Mouse (Mus musculus): ENCODE data around the gene Abcc9.

The Abcc9 gene

DNA sequence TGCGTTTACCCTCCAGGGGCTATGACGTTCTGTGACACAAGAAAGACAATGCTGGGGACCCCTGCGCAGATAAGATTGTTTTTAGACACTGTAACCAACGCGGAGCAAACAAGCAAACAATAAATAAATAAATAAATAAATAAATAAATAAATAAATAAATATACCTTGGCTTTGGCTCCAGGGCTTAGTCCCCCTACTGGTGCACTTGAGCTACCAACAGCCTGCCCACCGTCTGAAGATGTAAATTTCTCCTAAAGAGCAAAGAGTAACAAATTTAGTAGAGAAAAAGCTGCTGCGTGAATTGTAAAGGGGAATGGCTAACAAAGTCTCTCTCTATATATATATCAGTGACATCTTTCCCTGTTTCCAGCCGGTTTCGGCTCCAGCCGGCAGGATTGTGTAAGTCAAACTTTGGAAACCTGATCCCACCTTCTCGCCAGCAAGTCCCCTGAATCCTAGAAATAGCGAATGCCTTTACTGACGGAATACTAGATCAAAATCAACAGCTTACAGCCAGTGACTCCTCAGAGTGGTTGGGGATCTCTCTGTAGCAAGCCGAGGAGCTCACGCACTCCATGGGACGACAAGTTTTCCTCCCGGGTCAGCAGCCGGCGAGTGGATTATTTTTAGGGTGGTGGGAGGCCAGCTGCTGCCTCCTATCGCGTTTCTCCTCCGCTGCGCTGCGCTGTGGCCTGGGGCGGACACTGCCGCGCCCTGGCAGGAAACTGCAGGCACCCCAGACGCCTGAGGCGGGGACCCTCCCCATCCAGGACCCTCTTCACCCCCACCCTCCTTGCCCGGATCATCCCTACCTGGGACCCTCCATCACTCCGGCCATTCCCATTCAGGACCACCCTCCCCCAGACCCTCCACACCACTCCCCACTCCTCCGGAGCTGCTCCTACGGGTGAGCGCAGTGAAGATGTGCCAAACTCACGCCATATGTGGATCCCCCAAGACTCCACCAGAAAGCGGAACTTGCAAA, at the start of gene Abcc9:
Gene Abcc9 (minus strand): TSS at position 664 of the 986 bp plus-strand sequence.
- DNase-seq (ENCODE audit: low read depth, low spot score): no peak

DNA sequence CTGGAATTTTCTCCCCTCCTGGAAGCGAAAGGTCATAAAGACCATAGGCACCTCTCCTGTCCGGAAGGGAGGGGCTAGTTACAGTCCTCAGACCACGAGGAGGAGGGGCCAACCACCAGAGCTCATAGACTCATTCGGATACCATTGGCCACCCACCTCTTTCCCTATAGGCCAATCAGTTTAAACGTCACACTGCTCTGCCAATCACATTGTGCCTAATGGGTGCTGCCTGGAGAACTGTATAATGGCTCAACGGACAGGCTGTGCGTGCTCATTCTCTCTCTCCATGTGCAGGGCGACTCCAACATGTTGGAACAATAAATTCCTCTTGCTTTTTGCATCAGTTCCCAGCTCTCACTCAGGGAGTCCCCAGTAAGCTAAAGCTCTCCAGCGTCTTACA, 49.2 kb upstream of the Abcc9 start:
- DNase-seq (ENCODE audit: low read depth, low spot score): no peak

DNA sequence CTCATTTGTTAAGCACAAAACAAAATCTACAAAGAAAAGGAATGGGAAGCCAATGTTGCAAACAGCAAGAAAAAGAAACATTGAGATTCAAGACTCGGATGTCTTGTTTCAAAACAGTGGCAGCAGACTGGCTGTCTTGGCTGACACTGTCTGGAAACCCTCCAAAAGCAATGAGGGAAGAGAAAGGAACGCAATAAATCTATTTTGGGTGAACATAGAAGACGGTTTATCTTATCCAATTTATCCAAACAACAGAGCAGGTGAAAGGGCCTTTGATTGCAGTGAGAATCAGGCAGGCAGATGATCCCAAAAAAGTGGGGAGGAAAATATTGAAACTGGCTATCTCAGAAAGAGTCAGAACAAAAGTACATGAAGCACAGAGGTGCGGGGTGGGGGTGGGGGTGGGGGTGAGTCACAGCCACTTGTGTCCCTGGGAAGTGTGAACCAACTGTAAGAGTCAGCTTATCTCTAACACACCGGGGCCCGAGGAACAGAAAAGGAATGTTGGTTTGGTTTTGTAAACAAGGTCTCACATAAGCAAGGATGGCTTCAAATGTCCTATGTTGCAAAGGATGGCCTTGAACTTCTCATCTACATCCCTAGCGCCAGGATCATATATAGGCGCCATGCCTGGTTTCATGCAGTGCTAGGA, 46.1 kb upstream of the Abcc9 start:
- DNase-seq (ENCODE audit: low read depth, low spot score): no peak

DNA sequence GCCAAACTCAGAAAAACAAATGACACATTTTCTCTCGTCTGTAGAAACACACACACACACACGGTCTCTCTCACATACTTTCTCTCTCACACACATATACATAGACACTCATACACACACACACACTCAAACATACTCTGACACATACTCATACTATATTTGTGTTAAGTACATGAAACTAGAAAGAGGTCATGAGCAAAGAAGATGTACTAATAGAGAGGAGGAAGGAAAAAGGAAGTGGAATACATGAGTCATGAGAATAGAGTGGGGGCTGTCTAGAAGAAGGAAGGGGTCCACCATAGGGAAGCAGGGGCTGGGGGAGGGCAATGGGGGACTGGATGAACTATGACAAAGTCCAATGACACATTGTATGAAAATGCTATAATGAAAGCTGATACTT, 45.0 kb upstream of the Abcc9 start:
- no peak for DNase-seq (ENCODE audit: low read depth, low spot score)

DNA sequence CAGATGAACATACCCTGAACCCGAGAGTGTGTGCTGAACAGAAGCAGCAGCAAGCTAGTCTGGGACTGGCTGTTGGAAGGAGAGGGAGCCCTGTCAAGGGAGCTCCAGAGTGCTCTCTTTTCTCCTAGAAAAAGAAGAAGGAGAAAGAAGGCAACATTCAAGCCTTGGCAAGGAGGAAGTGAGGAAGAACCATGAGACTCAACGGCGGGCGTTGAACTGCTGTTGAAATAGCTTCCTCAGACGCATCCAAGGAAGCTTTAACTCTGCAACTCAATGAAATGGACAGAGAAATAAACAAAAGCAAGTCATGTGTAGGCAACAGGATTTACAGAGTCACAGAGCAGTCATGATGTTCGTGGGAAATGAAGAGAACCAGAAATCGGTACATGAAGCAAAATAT, 44.6 kb upstream of the Abcc9 start:
- DNase-seq (ENCODE audit: low read depth, low spot score): no peak

DNA sequence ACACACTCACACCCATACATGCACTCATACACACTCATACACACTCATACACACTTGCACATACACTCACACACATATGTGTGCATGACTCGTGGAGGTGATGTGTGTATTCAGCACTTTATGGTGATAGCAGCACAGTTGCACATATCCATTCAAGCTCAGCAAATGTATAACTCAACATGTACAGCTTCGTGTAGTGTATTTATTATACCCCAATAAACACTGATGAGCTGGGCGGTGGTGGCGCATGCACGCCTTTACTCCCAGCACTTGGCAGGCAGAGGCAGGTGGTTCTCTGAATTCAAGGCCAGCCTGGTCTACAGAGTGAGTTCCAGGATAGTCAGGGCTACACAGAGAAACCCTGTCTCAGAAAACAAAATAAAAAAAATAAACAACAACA, 43.4 kb upstream of the Abcc9 start:
- no peak for DNase-seq (ENCODE audit: low read depth, low spot score)

DNA sequence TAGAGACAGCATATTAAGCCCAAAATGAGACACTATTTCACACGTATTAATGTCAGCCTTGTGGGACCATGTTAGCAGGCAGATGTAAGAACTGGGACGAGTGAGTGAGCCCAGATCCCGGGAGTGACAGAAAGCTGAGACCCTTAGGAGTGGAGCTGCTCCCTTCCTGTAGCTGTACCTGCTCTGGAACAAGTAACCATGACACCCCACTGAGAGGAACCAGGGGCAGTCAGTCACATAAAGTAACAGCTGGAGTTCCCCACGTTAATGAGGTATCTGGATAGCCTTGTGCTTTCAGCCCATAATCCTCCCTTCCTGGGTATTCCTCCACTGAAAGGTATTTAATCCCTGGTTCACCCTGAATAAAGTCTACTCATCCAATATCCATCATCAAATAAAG, 41.1 kb upstream of the Abcc9 start:
- DNase-seq (ENCODE audit: low read depth, low spot score): no peak

DNA sequence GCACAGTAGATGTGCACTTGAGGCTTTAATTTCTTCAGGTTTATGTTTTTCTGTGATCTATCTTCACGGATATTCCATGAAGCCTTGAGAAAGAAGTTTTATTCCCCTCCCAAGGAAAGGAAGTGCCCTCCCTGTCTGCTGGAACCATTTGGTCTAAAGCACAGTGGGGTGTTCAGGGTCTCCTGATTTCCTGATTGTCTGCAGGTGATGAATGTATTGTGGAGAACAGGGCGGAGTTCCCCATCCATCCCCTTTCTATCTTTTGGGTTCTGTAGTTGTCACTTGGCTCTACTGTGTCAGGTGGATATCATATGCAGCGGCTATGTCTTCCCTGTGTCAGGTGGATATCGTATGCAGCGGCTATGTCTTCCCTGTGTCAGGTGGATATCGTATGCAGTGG, 39.6 kb upstream of the Abcc9 start:
- no peak for DNase-seq (ENCODE audit: low read depth, low spot score)

DNA sequence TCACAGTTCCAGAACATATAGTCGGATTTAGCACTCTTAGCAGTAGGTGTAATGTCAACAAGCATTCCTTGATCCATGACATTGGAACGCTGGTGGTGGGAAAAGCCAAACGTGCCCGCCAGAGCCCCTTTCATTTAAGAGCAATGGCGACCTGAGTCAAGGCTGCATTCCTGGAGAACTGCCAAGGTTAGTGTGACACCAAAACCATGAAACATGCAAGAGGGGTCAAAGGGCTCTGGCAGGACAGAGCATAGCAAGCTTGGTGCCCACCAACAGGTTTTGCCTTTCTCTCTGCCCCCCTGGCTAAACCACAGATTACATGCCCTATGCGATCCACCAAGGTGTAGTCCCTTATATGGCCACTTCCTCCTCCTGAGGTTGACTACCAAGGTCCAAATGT, 36.5 kb upstream of the Abcc9 start:
- no peak for DNase-seq (ENCODE audit: low read depth, low spot score)

DNA sequence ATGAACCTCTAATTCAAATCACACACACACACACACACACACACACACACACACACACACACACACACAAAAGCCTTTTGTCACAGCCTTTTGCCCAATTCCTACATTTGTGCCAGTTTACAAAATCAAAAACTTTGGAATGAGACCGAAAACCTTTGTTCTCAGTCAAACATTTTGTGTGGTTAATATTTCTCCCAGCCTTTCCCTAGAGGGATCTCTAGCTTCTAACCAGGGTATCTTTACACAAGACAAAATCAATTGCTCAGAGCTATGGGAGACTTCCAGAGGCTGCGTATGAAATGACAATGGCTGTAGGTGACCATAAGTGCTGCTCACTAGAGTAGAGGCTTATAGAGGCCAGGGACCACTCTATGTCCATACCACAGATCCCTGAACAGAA, 36.1 kb upstream of the Abcc9 start:
- no peak for DNase-seq (ENCODE audit: low read depth, low spot score)

DNA sequence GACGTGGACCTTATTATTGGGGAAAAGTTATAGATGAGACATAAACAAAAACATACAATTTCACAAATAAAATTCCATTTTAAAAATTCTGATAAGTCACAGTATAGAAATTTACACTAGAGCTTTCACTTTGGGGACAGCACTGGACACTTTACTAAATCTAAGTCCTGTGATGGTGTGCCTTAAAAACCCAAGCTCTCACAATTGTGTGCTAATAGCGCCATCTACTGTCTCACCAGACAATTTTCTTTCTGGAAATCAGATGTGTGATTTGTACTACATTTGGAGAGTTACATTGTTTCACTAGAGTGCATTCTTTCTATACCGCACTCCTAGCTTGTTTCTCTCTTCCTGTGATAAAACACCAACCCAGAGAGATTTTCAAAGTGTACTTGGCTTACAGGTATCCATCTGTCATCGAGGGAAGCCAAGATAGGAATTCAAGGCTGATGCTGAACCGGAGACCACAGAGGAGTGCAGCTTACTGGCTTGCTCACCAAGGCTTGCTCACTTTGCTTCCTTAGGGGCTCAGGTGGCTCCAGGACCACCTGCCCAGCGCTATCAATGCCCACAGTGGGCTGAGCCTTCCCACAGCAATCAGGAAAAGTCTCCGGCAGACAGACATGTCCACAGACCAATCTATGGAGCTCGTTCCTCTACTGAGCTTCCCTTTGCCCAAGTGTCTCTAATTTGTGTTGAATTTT, 33.3 kb upstream of the Abcc9 start:
- DNase-seq (ENCODE audit: low read depth, low spot score): no peak

DNA sequence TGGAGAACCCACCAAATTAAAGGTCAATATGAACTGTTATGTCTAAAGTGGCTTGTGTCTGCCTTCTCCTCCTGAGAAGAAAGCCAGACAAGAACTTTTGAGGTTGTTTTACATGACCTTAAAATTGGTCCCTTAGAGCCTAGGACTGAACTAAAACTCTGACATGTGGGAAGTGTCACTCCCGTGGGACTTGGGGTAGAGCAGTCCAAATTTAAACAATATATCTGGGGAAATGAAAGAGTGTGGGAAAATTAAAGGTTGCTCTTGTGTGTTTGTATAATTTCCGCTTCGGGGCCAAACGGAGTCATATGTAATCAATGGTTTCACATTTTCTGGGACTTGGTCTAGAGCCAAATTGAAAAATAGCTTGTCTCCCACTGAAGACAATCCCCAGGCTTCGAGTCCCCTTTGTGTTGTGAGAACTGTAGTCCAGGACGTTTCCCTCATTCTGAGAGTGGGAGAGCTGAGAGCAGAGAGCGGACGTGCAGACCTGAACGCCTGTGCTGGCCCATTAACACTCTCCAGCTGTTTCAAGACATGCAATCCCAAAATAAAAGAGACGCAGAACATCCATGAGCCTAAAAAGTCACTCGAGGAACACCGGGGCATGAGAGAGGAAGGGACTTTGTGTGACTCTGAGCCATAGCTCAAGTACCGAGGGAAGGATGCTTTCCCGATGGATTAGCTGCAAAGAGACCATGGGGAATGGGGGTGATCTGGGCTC, 30.6 kb upstream of the Abcc9 start:
- DNase-seq (ENCODE audit: low read depth, low spot score): no peak

DNA sequence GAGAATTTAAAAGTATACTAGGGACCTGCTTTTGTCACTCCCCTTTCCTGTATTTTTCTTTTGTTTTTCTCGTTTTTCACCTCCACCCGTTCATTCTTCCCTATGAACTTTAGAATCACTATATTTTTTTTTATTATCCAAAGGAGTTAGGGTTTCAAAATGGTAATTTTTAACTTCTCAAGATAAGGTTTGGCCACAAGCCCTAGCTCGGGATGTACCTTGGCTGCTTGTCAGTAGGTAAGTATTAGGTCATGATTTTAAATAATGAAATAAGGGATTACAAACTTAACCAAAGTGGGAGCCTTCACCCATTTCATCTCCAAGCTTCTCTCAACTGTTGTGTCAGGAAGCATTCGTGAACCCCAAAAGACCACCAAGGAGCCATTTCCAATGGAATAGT, 23.9 kb upstream of the Abcc9 start:
- DNase-seq (ENCODE audit: low read depth, low spot score): no peak

DNA sequence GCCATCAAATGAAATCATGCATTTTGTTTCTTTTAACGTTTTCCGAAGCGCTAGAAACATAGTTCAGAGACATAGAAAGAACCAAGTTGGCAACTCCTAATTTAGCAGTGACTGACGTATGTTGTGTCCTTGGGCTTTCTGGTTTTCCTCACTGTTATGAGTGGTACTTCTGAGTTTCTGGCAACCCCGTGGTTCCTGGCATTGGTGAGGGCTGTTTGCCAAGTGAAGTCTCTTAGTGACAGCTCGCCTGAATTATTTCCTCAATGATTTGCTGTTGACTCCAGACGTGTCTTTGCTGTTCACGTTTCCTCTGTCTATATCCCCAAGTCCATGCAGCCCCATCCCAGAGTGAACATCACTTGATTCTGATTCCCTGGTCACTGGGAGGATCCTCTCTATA, 19.6 kb upstream of the Abcc9 start:
- DNase-seq (ENCODE audit: low read depth, low spot score): no peak

DNA sequence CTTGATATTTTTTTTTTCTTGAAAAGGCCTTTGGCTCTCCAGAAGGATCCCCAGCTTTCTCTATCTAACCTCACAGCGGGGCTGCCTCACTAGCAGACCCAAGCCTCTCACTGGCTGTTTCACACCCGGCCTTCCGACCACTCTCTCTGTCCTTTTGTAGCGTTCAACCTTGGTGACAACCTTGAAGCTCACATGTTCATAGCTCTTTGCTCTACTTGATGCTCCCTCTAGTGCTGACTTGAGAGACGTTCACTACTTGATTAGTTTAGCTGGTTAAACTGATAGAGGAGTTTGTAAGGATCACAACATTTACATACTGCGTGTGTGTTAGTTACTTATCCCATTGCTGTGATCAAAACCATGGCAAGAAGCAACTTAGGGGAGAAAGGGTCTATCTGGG, 18.5 kb upstream of the Abcc9 start:
- no peak for DNase-seq (ENCODE audit: low read depth, low spot score)

DNA sequence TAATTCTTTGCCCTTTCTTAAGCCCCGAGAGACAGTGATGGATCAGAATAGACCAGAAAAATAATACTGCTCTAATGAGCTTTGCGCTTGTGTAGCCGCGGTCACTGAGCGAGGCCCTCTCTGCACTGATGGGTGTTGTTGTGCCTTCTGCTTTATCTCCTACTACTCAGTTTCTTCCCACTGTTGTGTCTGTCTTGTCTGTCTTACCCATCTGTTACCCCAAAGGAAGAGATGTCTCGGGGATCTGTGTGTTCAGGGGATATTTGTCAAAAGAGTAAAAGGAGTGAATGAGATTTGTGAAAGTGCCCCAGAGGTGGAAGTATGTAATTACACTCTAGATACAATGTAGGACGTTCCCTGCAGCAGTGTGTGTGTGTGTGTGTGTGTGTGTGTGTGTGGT, 16.1 kb upstream of the Abcc9 start:
- DNase-seq (ENCODE audit: low read depth, low spot score): no peak

DNA sequence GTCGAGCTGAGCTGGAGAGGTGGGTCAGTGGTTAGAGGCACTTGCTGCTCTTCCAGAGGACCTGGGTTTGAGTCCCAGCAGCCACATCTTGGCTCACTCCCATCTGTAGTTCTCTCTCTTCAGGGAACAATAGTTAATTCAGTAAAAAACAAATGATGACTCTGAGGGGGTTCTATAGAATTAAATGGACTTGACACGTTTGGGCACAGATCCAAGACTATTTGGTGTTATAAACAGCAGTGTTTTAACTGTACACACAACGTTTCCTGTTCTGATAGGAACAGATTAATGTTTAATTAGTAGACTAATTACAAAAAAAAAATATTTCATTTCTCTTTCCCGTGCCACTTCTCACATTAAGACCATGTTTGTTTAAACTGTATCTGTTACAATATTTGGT, 15.1 kb upstream of the Abcc9 start:
- DNase-seq (ENCODE audit: low read depth, low spot score): no peak

DNA sequence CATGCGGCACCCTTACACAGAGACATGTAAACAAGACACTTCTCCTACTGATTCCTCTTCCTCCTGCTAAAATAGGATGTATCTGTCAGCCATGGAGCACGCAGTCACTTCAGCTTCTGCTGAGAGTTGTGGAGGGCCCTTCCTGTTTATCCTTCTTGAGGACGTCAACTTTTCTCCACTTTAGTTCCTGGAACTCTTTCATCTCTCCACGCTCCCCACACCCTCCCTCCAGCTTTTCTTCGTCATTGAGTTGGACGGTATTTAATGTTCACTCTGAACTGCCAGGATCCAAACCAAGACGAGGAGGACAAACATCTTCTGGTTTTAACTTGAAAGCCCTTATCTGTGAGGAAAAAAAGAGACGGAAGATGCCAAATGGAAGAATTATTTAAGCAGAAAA, 12.9 kb upstream of the Abcc9 start:
- no peak for DNase-seq (ENCODE audit: low read depth, low spot score)

DNA sequence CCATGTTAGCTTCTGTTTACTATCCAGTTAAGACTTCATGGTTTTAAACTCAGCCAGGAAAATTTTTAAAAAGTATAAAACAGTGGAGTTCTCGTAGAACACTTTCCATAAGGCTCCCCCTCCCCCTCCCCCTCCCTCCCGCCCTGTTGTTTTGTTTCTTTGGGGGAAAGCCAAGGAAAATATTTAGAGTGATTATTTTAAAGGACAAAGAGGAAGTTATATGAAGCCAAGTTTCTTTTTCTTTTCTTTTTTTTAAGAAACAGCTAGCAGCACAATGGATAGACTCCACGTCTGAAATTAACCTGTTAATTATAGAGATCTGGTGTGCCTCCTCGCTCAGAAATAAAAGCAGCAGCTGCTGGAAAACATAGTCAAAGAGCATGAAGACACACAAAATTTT, 9.0 kb upstream of the Abcc9 start:
- DNase-seq (ENCODE audit: low read depth, low spot score): no peak

DNA sequence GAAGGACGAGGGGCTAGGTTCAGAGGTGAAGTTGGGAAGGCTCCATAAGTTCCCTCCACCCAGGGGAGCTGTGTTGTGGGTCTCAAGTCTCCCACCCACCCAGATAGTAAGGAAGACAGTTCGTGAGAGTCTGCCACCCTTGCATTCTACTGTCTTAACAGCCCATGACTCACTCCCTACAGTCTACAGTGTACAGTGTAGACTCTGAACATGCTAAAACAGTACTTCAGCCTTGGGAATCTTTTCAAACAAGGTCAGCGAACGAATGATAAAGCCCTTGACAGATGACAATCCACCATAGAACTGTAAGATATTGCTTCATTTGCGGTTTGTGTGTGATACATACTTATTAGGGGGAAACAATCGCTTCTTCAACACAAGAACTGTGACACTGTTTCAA, 8.6 kb upstream of the Abcc9 start:
- DNase-seq (ENCODE audit: low read depth, low spot score): no peak

DNA sequence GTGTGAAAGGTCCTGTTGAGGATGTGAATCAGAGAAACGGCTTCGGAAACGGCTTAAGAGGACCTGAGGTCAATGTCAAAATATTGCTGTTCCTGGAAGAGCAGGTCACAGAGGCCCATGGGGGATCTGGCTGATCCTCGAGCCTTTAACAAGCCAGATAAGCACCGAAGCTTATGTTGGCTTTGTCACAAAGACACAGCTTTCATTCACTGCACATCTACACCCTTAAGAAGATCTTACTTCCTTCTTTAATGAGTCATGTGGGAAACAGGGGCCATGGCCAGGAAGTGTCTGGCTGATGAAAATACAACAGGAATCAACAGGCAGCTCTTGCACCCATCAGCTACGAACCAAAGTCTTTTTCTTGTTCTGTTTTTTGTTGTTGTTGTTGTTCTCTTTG, 6.3 kb upstream of the Abcc9 start:
- DNase-seq (ENCODE audit: low read depth, low spot score): no peak

DNA sequence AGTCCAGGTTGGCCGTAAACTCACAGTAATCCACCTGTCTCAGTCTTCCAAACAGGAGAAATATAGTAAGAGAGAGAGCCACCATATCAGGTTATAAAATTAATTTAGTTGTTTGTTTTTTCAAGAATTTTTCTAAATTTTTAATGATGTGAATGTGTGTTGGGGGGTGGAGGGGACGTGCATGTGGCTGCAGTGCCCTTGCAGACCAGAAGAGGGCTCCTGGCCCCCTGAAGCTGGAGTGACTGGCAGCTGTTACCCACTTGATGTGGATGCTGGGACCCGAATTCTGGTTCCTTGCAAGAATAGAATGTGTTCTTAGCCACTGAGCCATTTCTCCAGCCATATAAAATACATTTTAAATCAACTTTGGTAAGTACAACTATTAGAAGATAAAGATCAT, 4.6 kb upstream of the Abcc9 start:
- DNase-seq (ENCODE audit: low read depth, low spot score): no peak
